Mouse (Mus musculus) CH12.LX (cell line): Measurements from ENCODE around the gene Tll2. TPM values are rescaled to one million over a fixed set of nuclear protein-coding genes. Genes with fewer than 3 reads are reported as not detected.

Source experiments
- DNase-seq: peaks from one replicate; pipeline ENCODE4 v3.0.0-alpha.2; 2013; ENCODE audit errors: extremely low read depth
- H3K27ac ChIP-seq: 2 replicates; pipeline ENCODE4 v1.5.1; 2012; ENCODE audit warnings: low read depth, mild to moderate bottlenecking, control low read depth, moderate library complexity; ENCODE audit not compliant: insufficient read depth
- H3K27me3 ChIP-seq: replicated peaks from 2 replicates; pipeline ENCODE3; 2012; ENCODE audit warnings: inconsistent platforms
- H3K36me3 ChIP-seq, 2 experiments: replicated peaks in 1 of 2; 2 replicates each; pipeline versions ENCODE3 to v1.6.1; 2012; ENCODE audit warnings: inconsistent platforms in 1 of 2, low read length in 1 of 2, mild to moderate bottlenecking in 1 of 2, mixed read lengths in 1 of 2, moderate library complexity in 1 of 2; ENCODE audit not compliant: control insufficient read depth in 1 of 2, insufficient read depth in 1 of 2
- H3K4me1 ChIP-seq, 2 experiments: 2 replicates each; pipeline ENCODE4 v1.6.1; 2012; ENCODE audit warnings: inconsistent platforms in 1 of 2, moderate library complexity in 1 of 2; ENCODE audit not compliant: insufficient read depth in 2 of 2, control insufficient read depth in 1 of 2
- H3K4me2 ChIP-seq: 2 replicates; pipeline ENCODE4 v1.6.1; 2012; ENCODE audit warnings: low read depth, mild to moderate bottlenecking, control low read depth; ENCODE audit not compliant: poor library complexity, insufficient read depth, severe bottlenecking
- H3K4me3 ChIP-seq, 3 experiments: fragments of 150-350 bp in 1 of 3; sonication (generic) in 1 of 3; replicated peaks in 1 of 3; 2 replicates each; pipeline versions ENCODE3 to v1.5.1; 2011 to 2012; ENCODE audit warnings: low read depth in 2 of 3, low read length in 2 of 3, mild to moderate bottlenecking in 2 of 3, moderate library complexity in 2 of 3, control low read depth in 1 of 3, improper control_type of control experiment in 1 of 3, inconsistent platforms in 1 of 3, mixed read lengths in 1 of 3; ENCODE audit not compliant: poor library complexity in 1 of 3
- H3K79me2 ChIP-seq: replicated peaks from 2 replicates; pipeline ENCODE4 v1.6.1; 2012; ENCODE audit warnings: mild to moderate bottlenecking, moderate library complexity; ENCODE audit not compliant: control insufficient read depth, poor library complexity, insufficient read depth, severe bottlenecking; ENCODE audit errors: extremely low read depth
- H3K9ac ChIP-seq: 2 replicates; pipeline ENCODE4 v1.6.1; 2012; ENCODE audit warnings: low read depth, mild to moderate bottlenecking, control low read depth, moderate library complexity; ENCODE audit not compliant: insufficient read depth
- H3K9me3 ChIP-seq: replicated peaks from 2 replicates; pipeline ENCODE3; 2012; ENCODE audit warnings: low read length, inconsistent platforms, mixed read lengths
- BHLHE40 ChIP-seq: IDR thresholded peaks from 2 replicates; pipeline ENCODE4 v1.6.1; 2011; ENCODE audit warnings: mild to moderate bottlenecking, low read depth, low read length, improper control_type of control experiment
- CTCF ChIP-seq, 2 experiments: IDR thresholded peaks in 1 of 2; conservative IDR thresholded peaks in 1 of 2; 2 replicates each; pipeline ENCODE4 v1.5.1; 2011 to 2012; ENCODE audit warnings: low read depth in 2 of 2, low read length in 2 of 2, improper control_type of control experiment in 1 of 2, inconsistent platforms in 1 of 2, mild to moderate bottlenecking in 1 of 2, moderate library complexity in 1 of 2
- IRF4 ChIP-seq: IDR thresholded peaks from 2 replicates; pipeline ENCODE4 v1.6.1; 2014; ENCODE audit warnings: low read depth, mild to moderate bottlenecking, inconsistent platforms, low read length, improper control_type of control experiment
- MEF2A ChIP-seq: IDR thresholded peaks from 2 replicates; pipeline ENCODE4 v1.6.1; 2014; ENCODE audit warnings: low read depth, mild to moderate bottlenecking, inconsistent platforms, low read length, improper control_type of control experiment, borderline replicate concordance
- PAX5 ChIP-seq: IDR thresholded peaks from 2 replicates; pipeline ENCODE4 v1.6.1; 2012; ENCODE audit warnings: low read length, inconsistent platforms, mixed read lengths
- POLR2AphosphoS2 ChIP-seq: IDR thresholded peaks from 2 replicates; pipeline ENCODE4 v1.6.1; 2011; ENCODE audit warnings: low read depth, low read length, improper control_type of control experiment
- RAD21 ChIP-seq: IDR thresholded peaks from 2 replicates; pipeline ENCODE4 v1.6.1; 2011; ENCODE audit warnings: low read depth, mild to moderate bottlenecking, low read length, improper control_type of control experiment, moderate library complexity
- RCOR1 ChIP-seq: conservative IDR thresholded peaks from 2 replicates; pipeline ENCODE4 v1.6.1; 2012; ENCODE audit warnings: low read depth, mild to moderate bottlenecking, inconsistent platforms, low read length, improper control_type of control experiment
- TBP ChIP-seq: conservative IDR thresholded peaks from 2 replicates; pipeline ENCODE4 v1.6.1; 2011; ENCODE audit warnings: low read depth, low read length, improper control_type of control experiment
- UBTF ChIP-seq: IDR thresholded peaks from 2 replicates; pipeline ENCODE4 v1.6.1; 2012; ENCODE audit warnings: low read depth, mild to moderate bottlenecking, inconsistent platforms, low read length, improper control_type of control experiment, moderate library complexity
- ZC3H11A ChIP-seq: IDR thresholded peaks from 2 replicates; pipeline ENCODE4 v1.6.1; 2012; ENCODE audit warnings: low read depth, mild to moderate bottlenecking, inconsistent platforms, low read length, improper control_type of control experiment
- ZMIZ1 ChIP-seq: IDR thresholded peaks from 2 replicates; pipeline ENCODE4 v1.6.1; 2012; ENCODE audit warnings: low read depth, mild to moderate bottlenecking, inconsistent platforms, low read length, improper control_type of control experiment
- dilution Hi-C: fragments of 300-500 bp; cut with MboI; formaldehyde crosslinking; loops from 2 replicates; pipeline ENCODE4 v1.14.3; 2020; ENCODE audit warnings: low sequenced_read_pairs; ENCODE audit not compliant: extremely low pct_unique_long_range_greater_than_20kb, extremely low pct_ligation_motif_present
- in situ Hi-C: fragments of 300-500 bp; cut with MboI; formaldehyde crosslinking; loops from 3 replicates; pipeline ENCODE4 v1.14.3; 2019; ENCODE audit warnings: low sequenced_read_pairs, low pct_ligation_motif_present, low pct_unique_long_range_greater_than_20kb, mixed read lengths
- polyA plus RNA-seq: library from polyadenylated mRNA; unstranded; fragments of >175 nt; gene quantifications from 2 replicates; pipeline ENCODE4 v1.2.1, GENCODE M21; 2012; ENCODE audit warnings: low read depth; ENCODE audit not compliant: insufficient read length
- total RNA-seq, 2 experiments: library from RNA; depleted of rRNA; stranded (reverse); fragments of 300-350 nt in 1 of 2; fragments of >200 nt in 1 of 2; gene quantifications; 2 replicates each; pipeline ENCODE4 v1.2.3; 2012 to 2014

Gene Tll2
- total and polyA plus RNA-seq, 3 experiments, result not detected

DNA sequence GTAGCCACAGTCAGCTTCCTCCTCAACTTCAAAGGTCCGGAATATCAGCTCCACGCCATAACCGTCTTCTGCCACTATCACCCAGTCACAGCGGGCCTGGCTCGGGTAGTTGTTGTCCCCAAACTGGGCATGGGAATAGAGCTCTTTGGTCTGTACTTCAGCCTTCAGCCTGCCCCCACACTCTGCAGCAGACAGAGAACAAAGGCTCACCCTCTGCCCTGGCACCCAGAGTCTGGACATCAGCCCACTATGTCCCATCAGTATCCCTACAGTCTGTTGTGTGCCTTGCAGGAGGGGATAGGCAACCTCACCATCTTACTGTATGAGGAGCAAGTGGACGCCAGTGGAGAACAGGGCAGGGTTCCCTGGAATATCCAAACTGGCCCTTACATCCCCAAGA lies 120.3 kb downstream of the Tll2 start:
- in situ Hi-C loops, result no loop called here
- no peaks in the 10 kb centered on the region for H3K36me3 ChIP-seq
- no peak overlapping the region for H3K4me3 ChIP-seq
- H3K4me1 ChIP-seq, result peaks cover 5 to 8% of the 10 kb centered on the region in 2 experiments
- H3K79me2 ChIP-seq, result no peaks in the 10 kb centered on the region
- H3K27ac ChIP-seq, result no peak overlapping the region
- no peak for DNase-seq
- no peak overlapping the region for H3K4me2 ChIP-seq
- H3K27me3 ChIP-seq, result no peaks in the 10 kb centered on the region
- TF ChIP-seq ZMIZ1 (no peak), IRF4 (no peak), MEF2A (no peak), PAX5 (no peak), BHLHE40 (no peak), RCOR1 (no peak), ZC3H11A (no peak)
- no peak overlapping the region for H3K9ac ChIP-seq
- H3K9me3 ChIP-seq, result no peaks in the 10 kb centered on the region
- dilution Hi-C loops, result no loop called here

DNA sequence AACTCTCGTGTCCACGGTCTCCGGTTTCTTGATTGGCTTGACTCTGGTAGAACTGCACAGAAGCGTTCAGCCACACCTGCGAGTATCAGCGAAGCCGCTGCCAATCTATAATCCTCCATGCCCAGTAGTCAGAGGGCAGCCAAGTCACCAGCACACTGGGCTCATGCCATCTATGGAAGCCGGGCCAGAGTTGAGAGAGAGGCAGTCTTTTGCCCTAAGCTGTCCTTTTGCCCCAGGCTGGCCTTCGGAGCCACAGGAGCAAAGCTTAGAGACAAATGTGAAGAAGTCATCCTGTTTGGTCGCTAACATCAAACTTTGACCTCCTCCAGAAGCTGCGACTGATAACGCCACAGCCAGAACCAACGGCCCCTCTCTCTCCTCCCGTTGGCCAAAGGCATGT lies 123.0 kb downstream of the Tll2 start:
- Histone ChIP-seq H3K4me2 (no peak overlapping the region), H3K27me3 (no peaks in the 10 kb centered on the region), H3K9ac (no peak overlapping the region), H3K79me2 (no peaks in the 10 kb centered on the region), H3K27ac (no peak overlapping the region), H3K4me3 (no peak overlapping the region), H3K4me1 (peaks cover 2 to 19% of the 10 kb centered on the region in 2 experiments), H3K9me3 (no peaks in the 10 kb centered on the region), H3K36me3 (no peaks in the 10 kb centered on the region)
- DNase-seq, result no peak
- in situ Hi-C loops, result no loop called here
- dilution Hi-C loops, result no loop called here
- TF ChIP-seq POLR2AphosphoS2, result no peak

DNA sequence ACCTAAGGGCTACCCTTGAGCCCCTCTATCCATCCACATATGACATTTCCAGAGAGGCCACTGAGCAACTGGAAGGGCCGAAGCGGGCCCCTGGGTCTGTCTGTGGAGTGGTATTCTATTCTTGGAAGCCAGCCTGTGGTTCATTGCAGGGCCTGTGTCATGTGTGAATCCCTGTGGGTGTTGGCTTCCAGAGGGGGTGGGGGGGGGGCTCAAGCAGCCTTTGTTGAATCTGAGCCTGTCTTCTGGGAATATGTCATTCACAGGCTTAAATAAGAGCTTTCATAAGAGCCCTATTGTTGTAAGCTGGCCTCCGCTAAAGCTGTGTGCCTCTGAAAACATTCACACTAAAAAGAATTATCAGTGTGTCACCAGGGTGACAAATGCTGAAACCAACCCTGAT lies 125.0 kb downstream of the Tll2 start:
- Histone ChIP-seq H3K36me3 (no peaks in the 10 kb centered on the region), H3K27ac (no peak overlapping the region), H3K4me2 (0 out of 2 replicates have a peak overlapping the region, but pooled peaks have one; percentile 5), H3K4me1 (peaks cover 6 to 23% of the 10 kb centered on the region in 2 experiments), H3K9ac (no peak overlapping the region), H3K27me3 (no peaks in the 10 kb centered on the region), H3K4me3 (no peak overlapping the region), H3K79me2 (no peaks in the 10 kb centered on the region), H3K9me3 (no peaks in the 10 kb centered on the region)
- in situ Hi-C loops (no loop called here), dilution Hi-C loops (no loop called here)
- TF ChIP-seq RAD21 (no peak), CTCF (conservative IDR thresholded peaks at IDR 0.05 in 1 of 2, IDR thresholded peaks at IDR 0.05 in 1 of 2; ENCODE audit: low read depth in 2 of 2, low read length in 2 of 2) (no peak), TBP (no peak), UBTF (no peak)
- no peak for DNase-seq
